Mouse (Mus musculus) layer of hippocampus, postnatal 14 days (tissue): ENCODE data around the gene Ssc4d. TPM values are rescaled to one million over a fixed set of nuclear protein-coding genes. Genes with fewer than 3 reads are reported as not detected.

Experiments used
- DNase-seq, 2 experiments: peaks; one replicate each; pipeline ENCODE4 v3.0.0; 2021 to 2022; ENCODE audit warnings: low spot score in 2 of 2, mixed read lengths in 1 of 2
- long read RNA-seq, 2 experiments: library from polyadenylated mRNA; stranded (forward); transcript quantifications; one replicate each; pipeline ENCODE4 v2.0.0; 2021
- total RNA-seq, 2 experiments: library from RNA; stranded (reverse); gene quantifications; 2 replicates each; pipeline ENCODE4 v1.2.3; 2021

Gene Ssc4d
- total RNA-seq: 1 to 10 TPM; 1.7 to 2.0 TPM
- long read RNA-seq, experiment 1, partial matches to known transcripts: 1 of 1 reads
- long read RNA-seq, experiment 1, other reads (novel, unspliced or antisense): 0 of 1 reads
- long read RNA-seq, experiment 2: 0 reads

GRCm38 (mm10) chr5:135974365-135974764, at the start of gene Ssc4d:
Gene Ssc4d (minus strand): TSS chr5:135974531.
- DNase-seq: no peak

GRCm38 (mm10) chr5:136019907-136020306, 45.6 kb upstream of the Ssc4d start:
- no peak for DNase-seq

- no peak for DNase-seq
These were observed 44.4 kb upstream of the Ssc4d start for GRCm38 (mm10) chr5:136018726-136019125.

GRCm38 (mm10) chr5:136017262-136017661, 42.9 kb upstream of the Ssc4d start:
- no peak for DNase-seq

DNA sequence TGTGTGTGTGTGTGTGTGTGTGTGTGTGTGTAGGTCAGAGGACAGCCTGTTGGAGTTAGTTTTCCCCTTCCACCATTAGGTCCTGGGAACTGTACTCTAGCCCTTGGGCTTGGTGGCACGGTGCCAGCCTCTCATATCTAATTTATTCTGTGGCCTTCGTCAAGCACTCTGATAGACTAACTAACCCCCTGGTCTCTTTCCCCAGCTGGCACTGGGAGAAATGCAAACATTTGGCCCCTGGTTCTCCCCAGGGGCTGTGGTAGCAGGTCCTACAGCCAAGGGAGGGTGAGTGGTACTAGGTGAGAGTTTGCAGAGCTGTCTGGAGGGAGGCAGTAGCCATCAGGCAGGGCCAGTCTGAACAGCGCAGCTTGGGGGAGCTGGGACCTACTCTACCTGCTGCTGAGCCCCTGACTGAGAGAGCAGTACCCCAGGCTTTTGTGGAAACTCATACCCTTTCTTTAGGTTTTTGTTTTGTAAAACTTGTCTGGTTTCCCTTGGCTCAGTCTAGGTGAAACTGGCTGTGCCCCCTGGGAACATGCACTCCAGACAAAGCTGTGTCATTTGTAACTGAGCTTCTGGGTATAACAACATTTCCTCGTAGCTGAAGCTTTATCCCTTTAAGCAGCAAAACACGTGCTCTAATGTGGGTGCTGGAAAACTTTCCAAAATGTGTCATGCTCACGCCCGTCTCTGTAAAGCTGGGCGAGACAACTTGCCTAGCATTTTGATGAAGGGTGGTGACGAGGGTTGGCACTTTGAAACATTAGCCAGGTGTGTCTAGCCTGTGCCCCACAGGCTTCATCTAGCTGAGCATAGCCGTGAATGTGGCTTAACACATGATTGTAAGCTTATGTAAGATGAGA, 41.9 kb upstream of the Ssc4d start:
- DNase-seq: no peak

GRCm38 (mm10) chr5:136015586-136015985, 41.3 kb upstream of the Ssc4d start:
- DNase-seq: no peak

GRCm38 (mm10) chr5:136014877-136015276, 40.5 kb upstream of the Ssc4d start:
- DNase-seq: no peak

GRCm38 (mm10) chr5:136007745-136008144, 33.4 kb upstream of the Ssc4d start:
- DNase-seq: no peak

DNA sequence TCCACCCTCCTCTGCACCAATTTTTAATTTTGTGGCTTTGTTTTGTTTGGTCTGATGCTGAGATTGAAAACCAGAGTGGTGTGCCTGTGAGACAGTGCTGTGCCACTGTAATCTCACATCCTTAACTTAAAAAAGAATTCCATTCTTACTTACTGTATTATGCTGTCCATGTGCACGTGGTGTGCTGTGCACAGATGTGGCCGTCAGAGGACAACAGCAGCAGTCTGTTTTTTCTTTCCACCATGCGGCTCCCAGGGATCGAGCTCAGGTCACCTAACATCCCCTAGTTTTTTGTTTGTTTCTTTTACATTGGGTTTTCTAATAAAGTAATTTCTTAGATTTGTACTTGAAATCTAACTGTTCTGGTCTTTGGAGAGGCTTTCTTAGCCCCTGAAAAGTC, 30.2 kb upstream of the Ssc4d start:
- DNase-seq: no peak

- DNase-seq: no peak
These were observed 28.4 kb upstream of the Ssc4d start for GRCm38 (mm10) chr5:136002751-136003151.

- DNase-seq: no peak
These were observed 28.0 kb upstream of the Ssc4d start for GRCm38 (mm10) chr5:136002325-136002724.

DNA sequence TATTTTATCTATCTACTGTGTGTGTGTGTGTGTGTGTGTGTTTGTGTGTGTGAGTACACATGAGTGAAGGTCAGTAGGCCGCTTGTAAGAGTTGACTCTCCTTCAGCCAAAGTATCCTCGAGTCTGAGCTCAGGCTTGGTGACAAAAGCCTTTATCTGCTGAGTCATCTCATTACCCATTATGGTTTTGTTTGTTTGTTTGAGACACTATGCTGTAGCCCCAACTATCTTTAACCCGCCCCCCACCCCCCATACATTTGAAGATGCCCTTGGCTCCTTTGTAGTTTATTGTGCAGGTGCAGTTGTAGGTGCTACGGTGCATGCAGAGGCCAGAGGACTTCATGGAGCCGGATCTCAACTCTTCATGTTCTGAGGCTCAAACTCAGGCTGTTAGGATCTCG, 26.9 kb upstream of the Ssc4d start:
- DNase-seq: no peak

- DNase-seq: no peak
These were observed 21.8 kb upstream of the Ssc4d start for GRCm38 (mm10) chr5:135996162-135996561.

DNA sequence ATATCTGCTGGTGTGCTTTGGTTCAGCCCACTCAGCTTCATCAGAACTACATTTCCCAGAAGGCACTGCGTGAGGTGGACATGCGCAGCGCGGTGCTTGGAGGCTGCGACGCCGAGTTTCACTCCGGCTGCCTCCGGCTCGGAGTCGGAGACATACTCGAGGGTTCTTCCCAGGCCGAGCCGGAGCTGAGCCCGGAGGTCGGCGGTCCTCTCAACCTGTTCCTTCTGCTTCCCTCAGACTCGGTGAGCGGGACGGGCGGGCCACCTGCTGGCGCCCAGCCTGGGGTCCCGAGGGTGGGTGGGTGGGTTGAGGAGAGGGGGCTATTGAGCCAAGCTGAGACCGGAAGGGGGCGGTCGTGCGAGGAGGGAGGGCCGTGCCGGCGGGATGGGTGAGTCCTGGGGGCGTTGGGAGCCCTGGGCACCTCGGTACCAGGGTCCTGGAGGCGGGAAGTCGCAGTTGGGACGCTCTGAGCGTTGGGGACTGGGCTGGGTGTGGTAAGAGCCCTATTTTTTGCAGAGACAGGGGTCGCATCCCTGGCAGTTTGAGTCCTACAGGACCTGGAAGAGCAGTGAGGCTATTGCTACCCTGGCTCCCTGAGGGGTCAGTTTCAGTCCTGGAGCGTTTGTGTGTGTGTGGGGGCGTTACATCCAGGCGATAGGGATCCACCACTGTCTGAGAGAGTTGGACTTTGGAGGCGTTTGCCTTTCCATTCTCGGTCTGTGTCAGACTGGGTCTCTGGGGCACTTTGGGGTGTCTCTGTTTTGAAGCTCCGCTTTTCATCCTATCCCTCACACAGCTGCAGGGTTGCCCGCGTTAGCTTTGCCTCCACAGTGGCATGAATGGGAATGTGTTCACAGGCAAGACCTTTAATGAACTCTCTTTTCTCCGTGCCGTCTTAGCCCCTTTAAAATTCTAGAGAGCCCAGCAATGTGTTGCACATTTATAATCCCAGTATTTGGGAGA, 20.7 kb upstream of the Ssc4d start, which contains the start of gene Dtx2:
Gene Dtx2 (plus strand): TSS at position 76 of the 963 bp plus-strand sequence.
- peak; percentile 87 to 93 for DNase-seq

DNA sequence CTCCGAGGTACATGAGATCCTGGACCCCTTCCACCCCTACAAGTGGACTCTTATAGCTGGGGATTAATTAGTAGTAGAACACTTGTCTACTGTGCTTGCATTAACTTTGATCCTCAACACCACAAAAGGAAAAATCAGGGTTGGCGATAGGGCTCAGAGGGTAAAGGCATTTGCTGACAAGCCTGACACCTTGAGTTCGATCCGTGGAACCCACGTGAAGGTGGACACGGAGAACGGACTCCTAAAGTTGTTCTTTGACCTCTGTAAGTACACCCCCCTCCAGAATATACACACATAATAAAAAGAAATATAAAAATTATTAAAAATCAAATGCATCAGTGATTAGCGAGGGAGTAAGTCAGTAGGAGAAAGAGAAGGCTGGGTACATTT, 20.0 kb upstream of the Ssc4d start:
- no peak for DNase-seq

- DNase-seq: no peak
These were observed 19.1 kb upstream of the Ssc4d start for GRCm38 (mm10) chr5:135993381-135993965.

- no peak for DNase-seq
These were observed 16.3 kb upstream of the Ssc4d start for GRCm38 (mm10) chr5:135990601-135991000.

- peak; percentile 35 to 61 for DNase-seq
These were observed 12.9 kb upstream of the Ssc4d start for GRCm38 (mm10) chr5:135987248-135987647.

GRCm38 (mm10) chr5:135984546-135985044, 10.3 kb upstream of the Ssc4d start:
- no peak for DNase-seq

DNA sequence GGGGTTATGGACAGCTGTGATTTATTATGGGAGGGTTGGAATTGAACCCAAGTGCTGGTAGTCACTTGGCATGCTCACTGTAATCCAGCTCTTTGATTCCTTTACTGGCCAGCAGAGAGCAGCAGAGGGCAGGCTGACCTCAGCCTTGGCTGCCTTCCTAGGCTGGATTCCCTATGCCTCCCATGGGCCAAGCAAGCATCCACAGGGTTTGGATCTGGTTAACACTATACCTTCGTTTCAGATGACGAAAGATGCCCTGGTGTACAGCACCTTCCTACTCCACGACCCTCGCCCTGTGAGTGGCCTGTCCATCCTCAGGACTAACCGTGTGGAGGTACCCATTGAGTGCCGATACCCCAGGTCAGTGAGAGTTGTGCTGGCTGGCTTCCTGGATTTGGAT, 8.1 kb upstream of the Ssc4d start:
- peak in 1 of 2 experiments; percentile 34 for DNase-seq

DNA sequence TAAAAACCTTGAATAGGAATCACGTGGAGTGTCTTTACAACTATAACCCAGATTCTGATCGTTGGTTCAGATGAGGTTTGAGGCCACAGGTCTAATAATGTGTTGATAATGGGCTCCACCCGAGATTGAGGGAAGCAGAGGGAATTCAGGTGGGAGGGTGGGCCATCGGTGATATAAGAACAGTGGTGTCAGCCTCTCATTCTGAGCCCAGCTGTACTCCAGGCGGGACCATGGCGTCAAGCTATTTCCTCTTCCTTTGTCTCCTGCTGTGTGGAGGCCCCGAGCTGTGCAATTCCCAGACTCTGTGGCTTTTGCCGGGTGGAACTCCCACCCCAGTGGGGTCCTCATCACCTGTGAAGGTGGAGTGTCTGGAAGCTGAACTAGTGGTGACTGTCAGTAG, 5.6 kb upstream of the Ssc4d start, which contains the start of gene Zp3:
Gene Zp3 (plus strand): TSS at position 196 of the 400 bp plus-strand sequence.
- no peak for DNase-seq
